Mouse (Mus musculus) megakaryocyte, embryonic 14.5 days (primary cell): ENCODE results near the gene Dram1.

Experiments
- FLI1 ChIP-seq: IDR thresholded peaks from 2 replicates; pipeline ENCODE4 v1.6.1; 2012; ENCODE audit warnings: low read length, inconsistent platforms, mixed read lengths
- GATA1 ChIP-seq: IDR thresholded peaks from 3 replicates; pipeline ENCODE4 v1.6.1; 2012; ENCODE audit warnings: mixed read lengths, low read length, inconsistent platforms, borderline replicate concordance

DNA sequence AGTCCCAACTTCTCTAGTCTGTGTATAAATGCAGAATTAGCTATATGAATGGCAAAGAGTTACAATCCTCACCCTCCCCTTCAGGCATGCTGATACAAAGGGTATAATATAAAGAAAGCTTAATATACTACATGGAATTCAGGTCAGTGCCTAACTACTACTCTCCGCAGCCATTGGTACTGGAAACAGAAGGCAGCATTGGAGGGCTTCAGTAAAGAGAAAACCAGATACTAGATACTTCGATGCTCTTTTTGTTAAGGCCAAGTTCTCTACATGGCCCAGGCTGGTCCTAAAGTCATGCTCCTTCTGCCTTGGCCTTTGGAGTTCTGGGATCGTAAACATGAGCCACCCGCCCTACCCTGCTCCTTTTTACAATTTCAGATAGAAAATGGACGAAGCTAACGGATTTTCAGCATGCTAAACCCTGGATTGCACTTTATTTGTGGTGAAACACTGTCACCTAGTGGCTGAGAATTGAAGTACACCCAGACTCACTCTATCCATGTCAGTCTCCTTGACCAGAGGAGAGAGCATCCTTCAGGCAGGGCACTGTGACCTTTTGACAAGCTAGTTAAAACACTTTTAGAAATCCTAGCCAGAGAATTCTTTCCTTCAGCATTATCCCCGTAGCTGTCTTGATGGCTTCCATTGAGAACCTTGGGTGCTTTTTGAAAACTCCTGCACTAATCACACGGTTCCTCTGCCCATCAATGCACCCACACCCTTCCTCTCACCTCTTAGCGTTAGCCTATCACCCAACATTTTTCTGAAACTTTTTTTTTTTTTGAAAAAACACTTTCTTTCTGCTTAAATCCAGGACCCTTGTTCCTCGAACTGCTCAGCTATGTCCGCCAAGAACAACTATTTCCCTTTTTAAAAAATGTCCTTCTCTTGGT is 51.5 kb downstream of the Dram1 start:
- no peak for TF ChIP-seq GATA1
- no peak for TF ChIP-seq FLI1
